16 mouse cellular contexts compared by ENCODE assay signal in genomic region chr14:98789794-98790193, GRCm38 (mm10).
"Had no signal": no experiment of that assay in that cellular context is flagged by ENCODE, and none has a peak within 500 bp of the region (broad histone marks: within the 10 kb centered on the region; RNA-seq: fewer than 3 reads in every experiment).

No protein-coding gene starts in this region.

- H3K27ac ChIP-seq: midbrain, embryonic 13.5 days; midbrain, embryonic 15.5 days; neural tube, embryonic 12.5 days had no signal

- H3K4me2 ChIP-seq: lung, embryonic 14.5 days; midbrain, embryonic 11.5 days; midbrain, embryonic 13.5 days; midbrain, embryonic 15.5 days; neural tube, embryonic 12.5 days had no signal

- H3K9me3 ChIP-seq: midbrain, embryonic 13.5 days; midbrain, embryonic 15.5 days; neural tube, embryonic 12.5 days had no signal

- H3K27me3 ChIP-seq: midbrain, embryonic 13.5 days; midbrain, embryonic 15.5 days; neural tube, embryonic 12.5 days had no signal

- H3K36me3 ChIP-seq: midbrain, embryonic 13.5 days; midbrain, embryonic 15.5 days; neural tube, embryonic 12.5 days had no signal

- ATAC-seq: midbrain, embryonic 13.5 days; midbrain, embryonic 15.5 days had no signal

- H3K4me3 ChIP-seq: midbrain, embryonic 13.5 days; midbrain, embryonic 15.5 days; neural tube, embryonic 12.5 days had no signal

- DNase-seq: lung, adult 18-20 months; lung, embryonic 14.5 days; lung, postnatal 10 days; lung, postnatal 4 days; retina, postnatal 1 day; right cerebral cortex, adult 18-20 months; right cerebral cortex, postnatal 25 days; right cerebral cortex, postnatal 4 days; spleen, adult 18-20 months; thymus, adult 18-20 months; thymus, postnatal 14 days; thymus, postnatal 36 days had no signal

- H3K4me1 ChIP-seq: neural tube, embryonic 12.5 days had no signal

- H3K9ac ChIP-seq: lung, embryonic 14.5 days; midbrain, embryonic 13.5 days; midbrain, embryonic 15.5 days; neural tube, embryonic 12.5 days had no signal
